Mouse (Mus musculus) olfactory bulb, adult 2 months (tissue): ENCODE results near the gene Atad3a.

ENCODE experiments used
- CTCF ChIP-seq: fragments of 200-500 bp; IDR thresholded peaks from 2 replicates; pipeline ENCODE4 v1.5.1; 2012; ENCODE audit warnings: low read depth, mild to moderate bottlenecking, low read length, moderate library complexity; ENCODE audit not compliant: insufficient read depth
- POLR2A ChIP-seq: fragments of 200-500 bp; IDR thresholded peaks from 2 replicates; pipeline ENCODE4 v1.6.1; 2012; ENCODE audit warnings: mild to moderate bottlenecking, low read depth, low read length, moderate library complexity; ENCODE audit not compliant: insufficient read depth

DNA sequence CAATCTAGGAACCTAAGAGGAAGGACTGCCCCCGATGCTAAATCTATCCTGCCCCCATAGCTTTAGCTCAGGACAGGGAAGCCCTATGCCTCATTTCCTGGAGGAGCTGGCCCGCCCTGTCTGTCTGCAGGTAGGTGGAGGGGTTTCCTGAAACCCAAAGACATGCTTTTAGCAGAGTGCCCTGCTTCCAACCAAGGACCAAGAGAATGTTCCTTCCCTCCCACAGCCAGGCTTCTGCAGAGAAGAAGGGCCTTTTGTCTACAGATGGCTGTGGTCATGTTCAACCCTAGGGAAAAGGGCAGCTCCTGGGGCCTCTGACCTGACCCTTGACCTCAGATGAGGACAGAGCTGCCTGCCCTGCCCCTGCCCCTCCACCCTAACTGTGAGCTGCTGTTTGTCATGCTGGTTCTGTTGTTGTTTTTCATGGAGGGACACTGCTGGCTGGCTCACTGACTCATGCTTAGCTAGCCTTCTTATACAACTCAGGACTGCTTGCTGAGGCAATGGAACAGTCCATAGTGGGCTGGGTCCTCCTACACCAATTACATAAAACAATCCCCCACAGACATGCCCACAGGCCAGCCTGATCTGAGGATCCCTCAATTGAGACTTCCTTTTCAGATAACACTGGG, 15.9 kb upstream of the Atad3a start:
- TF ChIP-seq POLR2A (0 out of 2 replicates have a peak, but pooled peaks have one; percentile 15), CTCF (no peak)
